9 mouse cellular contexts compared by ENCODE assay signal in the genomic region with DNA sequence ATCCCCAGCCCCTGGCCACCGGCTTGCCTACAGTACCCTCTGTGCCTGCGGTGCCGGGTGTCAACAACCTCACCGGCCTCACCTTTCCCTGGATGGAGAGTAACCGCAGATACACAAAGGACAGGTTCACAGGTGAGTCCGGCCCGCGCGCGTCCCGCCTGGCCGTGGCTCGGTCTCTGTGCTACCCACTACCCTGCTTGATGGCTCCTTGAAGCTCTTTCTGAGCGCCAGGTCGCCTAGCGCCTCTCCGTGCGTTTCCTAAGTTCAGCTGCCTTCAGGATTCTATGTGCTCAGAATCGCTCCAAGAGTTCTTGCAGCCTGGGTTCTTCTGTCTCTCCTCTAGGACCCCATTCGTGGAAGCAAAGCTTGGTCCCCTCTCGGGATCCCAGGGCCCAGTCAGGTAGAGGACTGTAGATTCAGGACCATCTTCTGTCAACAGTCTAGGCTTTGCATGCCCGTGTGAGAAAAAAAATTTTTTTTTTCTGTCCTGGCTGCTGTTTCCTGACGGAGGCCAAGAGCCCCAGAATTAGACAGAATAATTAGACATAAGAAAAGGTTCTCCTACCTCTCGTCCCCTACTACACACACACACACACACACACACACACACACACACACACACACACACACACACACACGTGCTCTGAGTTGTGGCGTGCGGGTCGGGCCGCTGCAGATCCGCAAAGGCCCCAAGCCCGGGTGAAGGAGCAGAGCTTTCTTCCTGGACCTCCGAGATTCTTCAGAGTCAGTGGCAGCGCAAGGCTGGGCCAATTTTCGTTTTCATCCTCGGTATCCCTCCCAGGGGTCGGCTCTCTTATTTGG. TPM values are rescaled to one million over a fixed set of nuclear protein-coding genes. Genes with fewer than 3 reads are reported as not detected.
DNase-seq lines count a peak whose midpoint lies in the region; ATAC-seq and TF ChIP-seq lines count a peak whose summit lies in the region.
"Had no signal": no experiment of that assay in that cellular context is flagged by ENCODE, and none has a peak within 500 bp of the region (broad histone marks: within the 10 kb centered on the region; RNA-seq: fewer than 3 reads in every experiment).

No protein-coding gene starts in this region.

- no peak for ATAC-seq in heart, postnatal 0 days (ENCODE audit: insufficient read depth, low read depth)
- no peak for ATAC-seq in forebrain, embryonic 14.5 days
- ATAC-seq in midbrain, embryonic 13.5 days: no peak

- intact Hi-C loops in left cerebral cortex, postnatal 4 days (cut with DNase I): loop anchor here (10.0 kb wide), 1 partner anchor 407 kb away; no protein-coding TSS in a partner anchor

- TF ChIP-seq CTCF in heart, postnatal 0 days (IDR thresholded peaks at IDR 0.05; ENCODE audit: low read depth): no peak

- no peaks in the 10 kb centered on the region for H3K36me3 ChIP-seq in heart, postnatal 0 days (replicated peaks; ENCODE audit: control insufficient read depth, insufficient read depth, low read length)
- H3K36me3 ChIP-seq in forebrain, embryonic 14.5 days (ENCODE audit: control insufficient read depth, insufficient read depth, low read length): no peaks in the 10 kb centered on the region
- H3K36me3 ChIP-seq in midbrain, embryonic 13.5 days: no peaks in the 10 kb centered on the region

- H3K4me3 ChIP-seq in heart, postnatal 0 days (ENCODE audit: low read depth, low read length): peak overlapping the region; percentile 38
- H3K4me3 ChIP-seq in forebrain, embryonic 14.5 days (ENCODE audit: low read depth, low read length): no peak overlapping the region
- peak overlapping the region; percentile 23 for H3K4me3 ChIP-seq in midbrain, embryonic 13.5 days (replicated peaks)

- no peak for DNase-seq in heart, postnatal 0 days (ENCODE audit: low spot score)
- DNase-seq in heart, adult 18-20 months: no peak
- peak; percentile 49 for DNase-seq in R1 (ENCODE audit: low read depth, low spot score)
- DNase-seq in forebrain, embryonic 14.5 days (ENCODE audit: low spot score): no peak
- DNase-seq in left cerebral cortex, postnatal 4 days: no peak
- DNase-seq in urinary bladder, postnatal 14 days (ENCODE audit: low spot score): no peak
- DNase-seq in cerebellum, adult 11-12 months: no peak

- no peak overlapping the region for H3K27ac ChIP-seq in heart, postnatal 0 days (ENCODE audit: low read depth)
- no peak overlapping the region for H3K27ac ChIP-seq in forebrain, embryonic 14.5 days (ENCODE audit: low read depth, low read length)
- no peak overlapping the region for H3K27ac ChIP-seq in midbrain, embryonic 13.5 days

- peaks cover 97% of the 10 kb centered on the region for H3K27me3 ChIP-seq in heart, postnatal 0 days (ENCODE audit: control insufficient read depth, insufficient read depth, low read length)
- H3K27me3 ChIP-seq in forebrain, embryonic 14.5 days (replicated peaks; ENCODE audit: control insufficient read depth, insufficient read depth, low read length): peaks cover 97% of the 10 kb centered on the region
- peaks cover 99% of the 10 kb centered on the region for H3K27me3 ChIP-seq in midbrain, embryonic 13.5 days

- H3K4me1 ChIP-seq in heart, postnatal 0 days (ENCODE audit: control insufficient read depth, insufficient read depth): no peaks in the 10 kb centered on the region
- peaks cover 3% of the 10 kb centered on the region; the same call in 1 of the 2 replicates for H3K4me1 ChIP-seq in forebrain, embryonic 14.5 days (ENCODE audit: control insufficient read depth, insufficient read depth, low read length)
- peaks cover 20% of the 10 kb centered on the region for H3K4me1 ChIP-seq in midbrain, embryonic 13.5 days (replicated peaks)

- peak overlapping the region; percentile 56 for H3K4me2 ChIP-seq in heart, postnatal 0 days (ENCODE audit: low read depth, low read length)
- 0 out of 2 replicates have a peak overlapping the region, but pooled peaks have one; percentile 16 for H3K4me2 ChIP-seq in forebrain, embryonic 14.5 days (ENCODE audit: low read length)
- H3K4me2 ChIP-seq in midbrain, embryonic 13.5 days (replicated peaks): peak overlapping the region; percentile 49

- no peak overlapping the region for H3K9ac ChIP-seq in heart, postnatal 0 days (replicated peaks; ENCODE audit: low read depth, low read length)
- H3K9ac ChIP-seq in forebrain, embryonic 14.5 days (ENCODE audit: low read length): no peak overlapping the region
- H3K9ac ChIP-seq in midbrain, embryonic 13.5 days (replicated peaks): no peak overlapping the region

- no peaks in the 10 kb centered on the region for H3K9me3 ChIP-seq in heart, postnatal 0 days (replicated peaks; ENCODE audit: control insufficient read depth, low read length)
- H3K9me3 ChIP-seq in forebrain, embryonic 14.5 days (replicated peaks; ENCODE audit: control insufficient read depth, low read length): no peaks in the 10 kb centered on the region
- no peaks in the 10 kb centered on the region for H3K9me3 ChIP-seq in midbrain, embryonic 13.5 days

- TF ChIP-seq EP300 in heart, postnatal 0 days (IDR thresholded peaks at IDR 0.05; ENCODE audit: low read depth): no peak

- WGBS in heart, postnatal 0 days: 7% methylated on average over 36 of the region's 36 CpGs
- WGBS in forebrain, embryonic 14.5 days: 2% methylated on average over 36 of the region's 36 CpGs
- under 1% methylated on average over 31 of the region's 36 CpGs for WGBS in midbrain, embryonic 13.5 days

RNA-seq across cellular contexts. Expression of gene Tlx1, which starts 1.1 kb away (rescaled TPM):
- 0.34 and 1.3 TPM in 2 replicates for total RNA-seq in heart, postnatal 0 days (2014; rRNA removed; ENCODE audit: low replicate concordance)
- 0.31 and 0.33 TPM in 2 replicates for polyA plus RNA-seq in heart, postnatal 0 days (2015; fragmentation: Nextera tagmentation; extraction: Ambion mirVana)
- total RNA-seq in heart, adult 18-20 months (2021): not detected
- not detected in 2 replicates for polyA plus RNA-seq in forebrain, embryonic 14.5 days (2014; fragmentation: Nextera tagmentation; extraction: Ambion mirVana)
- polyA plus RNA-seq in midbrain, embryonic 13.5 days (2015; fragmentation: Nextera tagmentation; extraction: Ambion mirVana): 0.07 TPM in 1 of 2 replicates, not detected in the other
- total RNA-seq in left cerebral cortex, postnatal 4 days (2021): not detected
- total RNA-seq: left cerebral cortex, postnatal 36 days had no signal
